Mouse (Mus musculus): Measurements from ENCODE around the gene Dlx3. TPM values are rescaled to one million over a fixed set of nuclear protein-coding genes. Genes with fewer than 3 reads are reported as not detected.
A peak's percentile ranks its signal among the peaks of the same experiment; 100 is the strongest.

Gene Dlx3
- polyA plus RNA-seq, 1 experiment from 2014 or later: 0.38 TPM

- 16% methylated on average over 5 of the region's 5 CpGs for WGBS
- Histone ChIP-seq H3K36me3 (ENCODE audit: control insufficient read depth, insufficient read depth, low read length) (no peaks in the 10 kb centered on the region), H3K27ac (replicated peaks; ENCODE audit: low read depth, low read length) (no peak overlapping the region), H3K4me2 (ENCODE audit: low read length) (no peak overlapping the region), H3K27me3 (ENCODE audit: control insufficient read depth, insufficient read depth, low read length) (no peaks in the 10 kb centered on the region), H3K4me3 (replicated peaks; ENCODE audit: low read depth, low read length) (no peak overlapping the region), H3K4me1 (ENCODE audit: control insufficient read depth, insufficient read depth, low read length) (no peaks in the 10 kb centered on the region), H3K9me3 (ENCODE audit: control insufficient read depth, low read length) (no peaks in the 10 kb centered on the region), H3K9ac (replicated peaks; ENCODE audit: low read length) (no peak overlapping the region)
- ATAC-seq (ENCODE audit: low FRiP score, low TSS enrichment): no peak
- no peak for DNase-seq
Measured at GRCm38 (mm10) chr11:95085710-95086109, 34.2 kb upstream of the Dlx3 start.

GRCm38 (mm10) chr11:95086229-95086628 is 33.7 kb upstream of the Dlx3 start:
- Histone ChIP-seq H3K4me3 (replicated peaks; ENCODE audit: low read depth, low read length) (no peak overlapping the region), H3K36me3 (ENCODE audit: control insufficient read depth, insufficient read depth, low read length) (no peaks in the 10 kb centered on the region), H3K27me3 (ENCODE audit: control insufficient read depth, insufficient read depth, low read length) (no peaks in the 10 kb centered on the region), H3K9ac (replicated peaks; ENCODE audit: low read length) (no peak overlapping the region), H3K27ac (replicated peaks; ENCODE audit: low read depth, low read length) (no peak overlapping the region), H3K4me1 (ENCODE audit: control insufficient read depth, insufficient read depth, low read length) (no peaks in the 10 kb centered on the region), H3K4me2 (ENCODE audit: low read length) (no peak overlapping the region), H3K9me3 (ENCODE audit: control insufficient read depth, low read length) (no peaks in the 10 kb centered on the region)
- 45% methylated on average over 5 of the region's 5 CpGs for WGBS
- no peak for ATAC-seq (ENCODE audit: low FRiP score, low TSS enrichment)
- DNase-seq: no peak

- ATAC-seq (ENCODE audit: low FRiP score, low TSS enrichment): no peak
- Histone ChIP-seq H3K4me1 (ENCODE audit: control insufficient read depth, insufficient read depth, low read length) (no peaks in the 10 kb centered on the region), H3K36me3 (ENCODE audit: control insufficient read depth, insufficient read depth, low read length) (no peaks in the 10 kb centered on the region), H3K27me3 (ENCODE audit: control insufficient read depth, insufficient read depth, low read length) (no peaks in the 10 kb centered on the region), H3K9me3 (ENCODE audit: control insufficient read depth, low read length) (no peaks in the 10 kb centered on the region), H3K9ac (replicated peaks; ENCODE audit: low read length) (no peak overlapping the region), H3K27ac (replicated peaks; ENCODE audit: low read depth, low read length) (no peak overlapping the region), H3K4me2 (ENCODE audit: low read length) (no peak overlapping the region), H3K4me3 (replicated peaks; ENCODE audit: low read depth, low read length) (no peak overlapping the region)
- DNase-seq: no peak
- WGBS: 70% methylated on average over 17 of the region's 17 CpGs
Measured at GRCm38 (mm10) chr11:95087301-95088228, 32.4 kb upstream of the Dlx3 start.

- Histone ChIP-seq H3K4me1 (ENCODE audit: control insufficient read depth, insufficient read depth, low read length) (no peaks in the 10 kb centered on the region), H3K4me2 (ENCODE audit: low read length) (no peak overlapping the region), H3K27me3 (ENCODE audit: control insufficient read depth, insufficient read depth, low read length) (no peaks in the 10 kb centered on the region), H3K36me3 (ENCODE audit: control insufficient read depth, insufficient read depth, low read length) (no peaks in the 10 kb centered on the region), H3K27ac (replicated peaks; ENCODE audit: low read depth, low read length) (no peak overlapping the region), H3K9me3 (ENCODE audit: control insufficient read depth, low read length) (no peaks in the 10 kb centered on the region), H3K9ac (replicated peaks; ENCODE audit: low read length) (no peak overlapping the region), H3K4me3 (replicated peaks; ENCODE audit: low read depth, low read length) (no peak overlapping the region)
- ATAC-seq (ENCODE audit: low FRiP score, low TSS enrichment) (no peak), DNase-seq (no peak)
- 59% methylated on average over 7 of the region's 7 CpGs for WGBS
Measured at GRCm38 (mm10) chr11:95088286-95088685, 31.6 kb upstream of the Dlx3 start.

- no peak overlapping the region for H3K27ac ChIP-seq (replicated peaks; ENCODE audit: low read depth, low read length)
- WGBS: 82% methylated on average over 16 of the region's 16 CpGs
- H3K9ac ChIP-seq (replicated peaks; ENCODE audit: low read length): no peak overlapping the region
- H3K4me1 ChIP-seq (ENCODE audit: control insufficient read depth, insufficient read depth, low read length): no peaks in the 10 kb centered on the region
- H3K4me2 ChIP-seq (ENCODE audit: low read length): no peak overlapping the region
- H3K36me3 ChIP-seq (ENCODE audit: control insufficient read depth, insufficient read depth, low read length): no peaks in the 10 kb centered on the region
- H3K27me3 ChIP-seq (ENCODE audit: control insufficient read depth, insufficient read depth, low read length): no peaks in the 10 kb centered on the region
- no peak for DNase-seq
- no peak overlapping the region for H3K4me3 ChIP-seq (replicated peaks; ENCODE audit: low read depth, low read length)
- no peak for ATAC-seq (ENCODE audit: low FRiP score, low TSS enrichment)
- no peaks in the 10 kb centered on the region for H3K9me3 ChIP-seq (ENCODE audit: control insufficient read depth, low read length)
Measured at GRCm38 (mm10) chr11:95088857-95089779, 30.8 kb upstream of the Dlx3 start.

GRCm38 (mm10) chr11:95093077-95093476 is 26.8 kb upstream of the Dlx3 start:
- Histone ChIP-seq H3K9me3 (ENCODE audit: control insufficient read depth, low read length) (no peaks in the 10 kb centered on the region), H3K9ac (replicated peaks; ENCODE audit: low read length) (no peak overlapping the region), H3K27me3 (ENCODE audit: control insufficient read depth, insufficient read depth, low read length) (no peaks in the 10 kb centered on the region), H3K4me2 (ENCODE audit: low read length) (no peak overlapping the region), H3K4me1 (ENCODE audit: control insufficient read depth, insufficient read depth, low read length) (no peaks in the 10 kb centered on the region), H3K4me3 (replicated peaks; ENCODE audit: low read depth, low read length) (no peak overlapping the region), H3K27ac (replicated peaks; ENCODE audit: low read depth, low read length) (no peak overlapping the region), H3K36me3 (ENCODE audit: control insufficient read depth, insufficient read depth, low read length) (no peaks in the 10 kb centered on the region)
- no peak for DNase-seq
- no peak for ATAC-seq (ENCODE audit: low FRiP score, low TSS enrichment)
- 89% methylated on average over 5 of the region's 5 CpGs for WGBS

- DNase-seq (no peak), ATAC-seq (ENCODE audit: low FRiP score, low TSS enrichment) (no peak)
- no peaks in the 10 kb centered on the region for H3K4me1 ChIP-seq (ENCODE audit: control insufficient read depth, insufficient read depth, low read length)
- H3K4me2 ChIP-seq (ENCODE audit: low read length): no peak overlapping the region
- WGBS: 71% methylated on average over 10 of the region's 10 CpGs
- H3K27me3 ChIP-seq (ENCODE audit: control insufficient read depth, insufficient read depth, low read length): no peaks in the 10 kb centered on the region
- H3K36me3 ChIP-seq (ENCODE audit: control insufficient read depth, insufficient read depth, low read length): no peaks in the 10 kb centered on the region
- no peak overlapping the region for H3K4me3 ChIP-seq (replicated peaks; ENCODE audit: low read depth, low read length)
- no peaks in the 10 kb centered on the region for H3K9me3 ChIP-seq (ENCODE audit: control insufficient read depth, low read length)
- H3K27ac ChIP-seq (replicated peaks; ENCODE audit: low read depth, low read length): no peak overlapping the region
- no peak overlapping the region for H3K9ac ChIP-seq (replicated peaks; ENCODE audit: low read length)
Measured at GRCm38 (mm10) chr11:95095596-95095995, 24.3 kb upstream of the Dlx3 start.

- H3K4me2 ChIP-seq (ENCODE audit: low read length): no peak overlapping the region
- no peaks in the 10 kb centered on the region for H3K4me1 ChIP-seq (ENCODE audit: control insufficient read depth, insufficient read depth, low read length)
- H3K9me3 ChIP-seq (ENCODE audit: control insufficient read depth, low read length): no peaks in the 10 kb centered on the region
- no peaks in the 10 kb centered on the region for H3K36me3 ChIP-seq (ENCODE audit: control insufficient read depth, insufficient read depth, low read length)
- H3K9ac ChIP-seq (replicated peaks; ENCODE audit: low read length): no peak overlapping the region
- ATAC-seq (ENCODE audit: low FRiP score, low TSS enrichment) (no peak), DNase-seq (peak; percentile 34)
- H3K27me3 ChIP-seq (ENCODE audit: control insufficient read depth, insufficient read depth, low read length): no peaks in the 10 kb centered on the region
- no peak overlapping the region for H3K4me3 ChIP-seq (replicated peaks; ENCODE audit: low read depth, low read length)
- 58% methylated on average over 4 of the region's 4 CpGs for WGBS
- H3K27ac ChIP-seq (replicated peaks; ENCODE audit: low read depth, low read length): no peak overlapping the region
Measured at GRCm38 (mm10) chr11:95096608-95097373, 23.1 kb upstream of the Dlx3 start.

Data from midbrain, embryonic 14.5 days (tissue).